Mouse (Mus musculus) intestine, embryonic 14.5 days (tissue): ENCODE results near the gene Ear1. TPM values are rescaled to one million over a fixed set of nuclear protein-coding genes. Genes with fewer than 3 reads are reported as not detected.
"Not testable (repeated sequence)": the region's sequence is repeated elsewhere in the genome, so short reads cannot be mapped to it uniquely, and the experiment has no call there.

ENCODE experiments used
- ATAC-seq: fragments of 200-750 bp; cut with Nextera tagmentation; replicated peaks from 2 replicates; pipeline ENCODE4 v1.8.0; 2017; ENCODE audit warnings: low read depth, moderate number of reproducible peaks, moderate TSS enrichment, moderate library complexity; ENCODE audit not compliant: low FRiP score, low TSS enrichment
- DNase-seq: peaks from one replicate; pipeline ENCODE4 v3.0.0-alpha.2; 2018; ENCODE audit warnings: low spot score
- H3K27ac ChIP-seq: fragments of 300-500 bp; sonication (generic); 2 replicates; pipeline ENCODE4 v1.5.1; 2014; ENCODE audit warnings: low read depth, mild to moderate bottlenecking, control low read depth
- H3K27me3 ChIP-seq: fragments of 300-500 bp; sonication (generic); replicated peaks from 2 replicates; pipeline ENCODE4 v1.6.1; 2014; ENCODE audit warnings: low read length, control low read depth; ENCODE audit not compliant: control insufficient read depth, insufficient read depth
- H3K36me3 ChIP-seq: fragments of 300-500 bp; sonication (generic); 2 replicates; pipeline ENCODE4 v1.6.1; 2014; ENCODE audit warnings: low read length, control low read depth; ENCODE audit not compliant: control insufficient read depth, insufficient read depth
- H3K4me1 ChIP-seq: fragments of 300-500 bp; sonication (generic); replicated peaks from 2 replicates; pipeline ENCODE4 v1.6.1; 2014; ENCODE audit warnings: low read length, control low read depth, mixed read lengths; ENCODE audit not compliant: control insufficient read depth, insufficient read depth
- H3K4me2 ChIP-seq: fragments of 300-500 bp; sonication (generic); 2 replicates; pipeline ENCODE4 v1.6.1; 2014; ENCODE audit warnings: low read length
- H3K4me3 ChIP-seq: fragments of 300-500 bp; sonication (generic); 2 replicates; pipeline ENCODE4 v1.5.1; 2014; ENCODE audit warnings: low read depth, low read length, control low read depth, mixed read lengths
- H3K9ac ChIP-seq: fragments of 300-500 bp; sonication (generic); 2 replicates; pipeline ENCODE4 v1.6.1; 2014; ENCODE audit warnings: mild to moderate bottlenecking, low read length
- H3K9me3 ChIP-seq: fragments of 300-500 bp; sonication (generic); 2 replicates; pipeline ENCODE4 v1.6.1; 2016; ENCODE audit warnings: low read length, control low read depth; ENCODE audit not compliant: control insufficient read depth
- WGBS: fragments of 180-500 bp; shearing (Covaris S2); extraction: QIAGEN DNeasy Blood & Tissue Kit; methylation state at CpG from one replicate; pipeline ENCODE4 v1.1.7; 2014; 5-methylcytosine and 5-hydroxymethylcytosine counted together
- polyA plus RNA-seq: library from polyadenylated mRNA; unstranded; fragments of >200 nt; fragmentation: Nextera tagmentation; extraction: Ambion mirVana; gene quantifications from 2 replicates; pipeline ENCODE4 v1.2.1, GENCODE M21; 2014

The Ear1 gene
- polyA plus RNA-seq, 1 experiment from 2014 or later: not detected

DNA sequence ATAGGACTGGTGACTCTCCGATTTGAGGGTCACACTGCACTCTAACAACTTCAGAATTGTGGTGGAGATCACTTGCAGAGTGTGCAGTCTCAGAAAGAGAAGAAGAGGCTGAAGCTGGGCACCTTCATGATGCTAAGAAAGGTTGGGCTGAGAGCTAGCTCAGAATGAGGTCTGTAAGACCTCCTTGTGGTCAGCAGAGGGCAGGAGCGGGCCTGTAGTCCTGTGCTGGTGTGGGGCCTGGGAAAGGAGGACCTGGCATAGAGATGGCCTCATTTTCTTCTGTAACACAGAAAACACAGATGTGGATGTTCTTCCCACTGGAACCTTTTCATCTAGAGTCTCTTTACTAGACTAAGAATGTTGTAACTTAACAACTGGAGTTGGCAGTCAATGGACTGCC is 2.5 kb upstream of the Ear1 start:
- DNase-seq, H3K27ac ChIP-seq, H3K9me3 ChIP-seq, H3K4me1 ChIP-seq, H3K27me3 ChIP-seq, H3K4me3 ChIP-seq, ATAC-seq, H3K9ac ChIP-seq, H3K36me3 ChIP-seq, H3K4me2 ChIP-seq: not testable (repeated sequence)
- 32% methylated on average over 1 of the region's 2 CpGs for WGBS

DNA sequence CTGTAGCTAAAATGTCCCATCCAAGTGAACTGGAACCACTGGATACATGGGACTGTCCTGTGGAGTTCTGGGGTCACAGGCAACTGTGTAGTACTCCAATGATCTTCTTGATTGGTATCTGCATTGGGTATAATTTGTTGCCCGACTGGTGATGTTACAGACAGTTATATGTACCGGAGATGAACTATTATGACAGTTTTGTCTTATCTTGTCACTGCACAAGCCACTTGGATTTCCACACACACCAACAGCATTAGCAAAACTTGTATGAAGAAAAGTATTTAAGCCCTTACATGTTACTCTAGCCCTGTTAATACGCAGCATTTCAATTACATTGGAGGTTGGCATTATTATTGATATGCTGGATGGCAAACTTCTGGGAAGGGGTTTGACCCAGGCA is 455 bp downstream of the Ear1 start:
- not testable (repeated sequence) for H3K4me2 ChIP-seq, H3K27ac ChIP-seq, ATAC-seq, H3K36me3 ChIP-seq, H3K4me1 ChIP-seq, H3K9ac ChIP-seq, H3K4me3 ChIP-seq, H3K9me3 ChIP-seq, H3K27me3 ChIP-seq, DNase-seq
- WGBS: 89% methylated on average over 3 of the region's 3 CpGs

DNA sequence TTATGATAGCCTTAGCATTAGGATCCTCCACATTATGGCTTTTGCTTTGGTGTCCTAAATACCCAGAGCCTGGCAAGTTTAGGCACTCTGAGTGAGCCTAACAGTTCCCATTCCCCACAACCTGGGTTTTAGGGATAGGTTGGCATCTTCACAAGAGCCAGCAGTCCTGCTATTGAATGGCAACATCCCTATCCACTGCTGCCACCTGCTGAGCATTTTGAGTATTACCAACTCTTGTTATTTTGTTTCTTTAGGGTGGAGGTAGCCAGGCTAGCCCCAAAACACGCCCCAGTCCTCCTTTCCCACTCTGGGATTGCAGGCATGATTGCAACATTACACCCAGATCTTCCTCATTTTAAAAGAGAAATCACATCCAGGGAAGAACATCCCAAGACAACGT is 14.8 kb downstream of the Ear1 start:
- H3K9ac ChIP-seq, H3K27me3 ChIP-seq, ATAC-seq, H3K4me3 ChIP-seq, H3K27ac ChIP-seq, H3K4me1 ChIP-seq, H3K36me3 ChIP-seq, H3K4me2 ChIP-seq, H3K9me3 ChIP-seq: not testable (repeated sequence)
- DNase-seq: peak; percentile 56
- WGBS: 28% methylated on average over 2 of the region's 2 CpGs

DNA sequence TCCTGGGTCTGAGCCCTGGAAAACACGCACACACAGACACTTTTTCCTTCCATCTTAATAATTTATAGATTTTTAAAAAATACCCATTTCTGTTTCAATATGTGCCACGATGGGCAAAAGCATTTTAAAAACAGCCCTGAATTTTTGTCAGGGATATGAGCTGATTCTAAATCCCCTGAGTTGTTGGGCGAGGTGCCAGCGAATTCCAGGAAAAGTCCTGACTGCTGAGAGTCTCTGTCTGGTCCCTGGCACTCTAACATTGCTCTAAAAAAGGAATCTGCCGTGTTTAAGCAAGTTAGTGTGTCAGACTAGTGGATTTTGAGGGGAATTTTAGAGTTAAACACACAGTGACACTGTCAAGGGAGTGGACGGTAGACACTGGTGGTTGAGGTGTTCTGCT is 15.9 kb downstream of the Ear1 start:
- not testable (repeated sequence) for ATAC-seq, H3K4me3 ChIP-seq, DNase-seq, H3K27ac ChIP-seq, H3K9ac ChIP-seq, H3K4me1 ChIP-seq, H3K9me3 ChIP-seq, H3K36me3 ChIP-seq, H3K27me3 ChIP-seq, H3K4me2 ChIP-seq
- 55% methylated on average over 4 of the region's 6 CpGs for WGBS

DNA sequence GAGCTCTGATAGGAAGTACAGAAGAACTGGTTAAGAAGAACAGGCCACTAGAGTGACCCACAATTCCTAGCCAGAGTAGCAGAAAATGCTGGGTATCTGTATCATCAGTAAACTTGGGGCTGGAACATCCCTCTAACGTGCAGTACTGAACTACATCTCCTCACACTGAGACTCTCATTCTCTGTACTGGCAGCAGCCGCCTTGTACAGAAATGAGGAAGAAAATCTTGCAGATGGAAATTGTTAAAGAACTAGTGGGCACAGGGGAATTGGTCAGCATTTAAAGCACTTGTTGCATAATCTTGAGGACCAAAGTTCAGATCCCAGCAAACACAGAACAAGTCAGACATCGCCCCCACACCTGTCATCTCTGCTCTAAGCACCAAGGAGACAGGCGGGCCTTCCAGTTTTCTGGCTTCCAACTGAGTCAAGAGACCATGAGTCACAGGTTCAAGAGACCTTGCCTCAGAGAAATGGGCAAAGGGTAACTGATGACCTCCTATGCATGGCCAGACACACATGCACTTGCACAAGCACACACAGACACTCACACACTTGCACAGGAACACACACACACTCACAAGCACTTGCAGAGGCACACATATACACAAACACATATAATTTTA is 31.3 kb downstream of the Ear1 start:
- not testable (repeated sequence) for H3K4me2 ChIP-seq, H3K4me3 ChIP-seq, H3K27me3 ChIP-seq, H3K9me3 ChIP-seq, H3K36me3 ChIP-seq, ATAC-seq, H3K27ac ChIP-seq, H3K9ac ChIP-seq, DNase-seq, H3K4me1 ChIP-seq
- WGBS: 72% methylated on average over 4 of the region's 4 CpGs

DNA sequence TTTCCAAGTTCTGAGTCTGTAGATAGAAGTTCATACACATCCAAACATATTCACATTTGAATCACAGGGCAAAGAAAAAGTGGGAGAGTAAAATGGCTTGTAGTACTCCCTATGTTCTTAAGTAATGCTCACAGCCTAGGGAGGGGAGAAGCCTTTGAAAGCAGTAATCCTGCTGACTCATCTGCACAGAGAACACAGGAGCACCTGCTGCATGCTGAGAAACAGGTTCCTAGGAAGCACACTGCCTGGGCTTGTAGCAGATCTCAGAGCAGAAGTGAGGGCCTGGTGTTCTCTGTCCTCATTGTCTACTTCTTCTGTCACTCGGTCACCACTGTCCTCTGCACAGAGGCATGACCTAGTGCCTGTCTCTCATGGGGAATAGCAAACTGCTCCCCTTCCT is 34.3 kb downstream of the Ear1 start:
- not testable (repeated sequence) for H3K9ac ChIP-seq, DNase-seq, H3K4me3 ChIP-seq, ATAC-seq, H3K27me3 ChIP-seq, H3K27ac ChIP-seq, H3K4me2 ChIP-seq, H3K9me3 ChIP-seq, H3K36me3 ChIP-seq, H3K4me1 ChIP-seq
- WGBS: 38% methylated on average over 1 of the region's 1 CpGs

DNA sequence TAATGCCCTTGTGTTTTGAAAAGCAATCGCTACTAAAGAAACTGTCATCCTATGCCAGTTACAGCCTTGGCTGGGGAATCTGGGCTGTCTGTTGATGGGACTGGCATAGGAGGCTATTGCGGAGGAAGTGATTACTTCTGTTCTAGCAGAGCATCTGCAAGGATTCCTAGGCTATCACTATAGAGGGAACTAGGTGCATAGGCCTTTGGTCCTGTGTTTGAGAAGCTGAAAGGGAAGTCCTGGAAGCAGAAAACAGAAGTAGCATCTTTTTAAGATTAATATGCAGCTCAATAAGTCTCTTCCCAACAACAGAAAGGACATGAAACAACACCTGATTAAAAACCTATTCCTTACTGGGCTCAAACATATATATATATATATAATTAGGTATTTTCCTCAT is 40.0 kb downstream of the Ear1 start:
- H3K4me2 ChIP-seq, H3K9me3 ChIP-seq, ATAC-seq, DNase-seq, H3K36me3 ChIP-seq, H3K27ac ChIP-seq, H3K4me1 ChIP-seq, H3K4me3 ChIP-seq, H3K27me3 ChIP-seq, H3K9ac ChIP-seq: not testable (repeated sequence)
- WGBS: 92% methylated on average over 2 of the region's 2 CpGs

DNA sequence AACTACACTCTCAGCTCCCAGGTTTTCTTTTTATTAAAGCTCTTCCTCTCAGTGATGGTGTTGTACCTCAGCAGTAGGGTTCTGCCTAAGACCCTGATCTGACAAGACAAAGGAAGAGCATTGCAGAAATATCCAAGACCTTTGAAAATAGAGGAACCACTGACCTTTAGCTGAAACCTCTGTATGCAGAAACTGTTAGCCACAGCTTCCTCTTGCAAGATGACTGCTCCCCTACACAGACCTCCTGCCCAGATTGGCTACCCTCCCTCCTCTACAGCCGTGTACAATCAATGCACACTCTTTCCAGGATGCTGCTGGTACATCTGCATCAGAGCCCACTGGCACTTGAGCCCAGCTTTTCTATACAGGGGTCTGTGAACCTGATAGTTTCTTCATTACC is 44.9 kb downstream of the Ear1 start:
- not testable (repeated sequence) for DNase-seq, H3K4me1 ChIP-seq, H3K36me3 ChIP-seq, H3K27ac ChIP-seq, ATAC-seq, H3K27me3 ChIP-seq, H3K9ac ChIP-seq, H3K9me3 ChIP-seq, H3K4me2 ChIP-seq, H3K4me3 ChIP-seq
- WGBS: 71% methylated on average over 1 of the region's 1 CpGs

DNA sequence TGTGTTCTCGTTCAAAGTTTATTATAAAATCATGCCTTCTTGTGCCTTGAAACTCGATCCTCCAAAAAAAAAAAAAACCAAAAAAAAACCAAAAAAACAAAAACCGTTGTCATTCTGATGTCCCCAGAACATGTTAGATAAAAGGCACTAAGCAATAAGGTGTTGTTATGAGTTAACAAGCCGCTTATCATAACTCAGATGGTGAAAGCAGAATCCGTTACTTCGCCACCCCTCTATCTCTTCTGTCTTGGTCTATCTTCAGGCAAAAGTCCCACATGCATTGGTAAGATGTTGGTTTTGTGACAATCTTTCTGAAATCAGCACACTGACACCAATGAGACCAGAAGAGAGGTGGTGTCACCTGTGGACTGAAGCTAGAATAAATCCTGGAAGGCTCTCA is 51.1 kb downstream of the Ear1 start:
- not testable (repeated sequence) for H3K9me3 ChIP-seq, H3K4me1 ChIP-seq, H3K9ac ChIP-seq, DNase-seq, H3K27ac ChIP-seq, H3K4me2 ChIP-seq, H3K4me3 ChIP-seq, ATAC-seq, H3K36me3 ChIP-seq, H3K27me3 ChIP-seq
- WGBS: 80% methylated on average over 6 of the region's 6 CpGs
